Mouse (Mus musculus): ENCODE results near the gene Gm10382.
A peak's percentile ranks its signal among the peaks of the same experiment; 100 is the strongest.
"Not testable (repeated sequence)": the region's sequence is repeated elsewhere in the genome, so short reads cannot be mapped to it uniquely, and the experiment has no call there.

Gm10382 gene

DNA sequence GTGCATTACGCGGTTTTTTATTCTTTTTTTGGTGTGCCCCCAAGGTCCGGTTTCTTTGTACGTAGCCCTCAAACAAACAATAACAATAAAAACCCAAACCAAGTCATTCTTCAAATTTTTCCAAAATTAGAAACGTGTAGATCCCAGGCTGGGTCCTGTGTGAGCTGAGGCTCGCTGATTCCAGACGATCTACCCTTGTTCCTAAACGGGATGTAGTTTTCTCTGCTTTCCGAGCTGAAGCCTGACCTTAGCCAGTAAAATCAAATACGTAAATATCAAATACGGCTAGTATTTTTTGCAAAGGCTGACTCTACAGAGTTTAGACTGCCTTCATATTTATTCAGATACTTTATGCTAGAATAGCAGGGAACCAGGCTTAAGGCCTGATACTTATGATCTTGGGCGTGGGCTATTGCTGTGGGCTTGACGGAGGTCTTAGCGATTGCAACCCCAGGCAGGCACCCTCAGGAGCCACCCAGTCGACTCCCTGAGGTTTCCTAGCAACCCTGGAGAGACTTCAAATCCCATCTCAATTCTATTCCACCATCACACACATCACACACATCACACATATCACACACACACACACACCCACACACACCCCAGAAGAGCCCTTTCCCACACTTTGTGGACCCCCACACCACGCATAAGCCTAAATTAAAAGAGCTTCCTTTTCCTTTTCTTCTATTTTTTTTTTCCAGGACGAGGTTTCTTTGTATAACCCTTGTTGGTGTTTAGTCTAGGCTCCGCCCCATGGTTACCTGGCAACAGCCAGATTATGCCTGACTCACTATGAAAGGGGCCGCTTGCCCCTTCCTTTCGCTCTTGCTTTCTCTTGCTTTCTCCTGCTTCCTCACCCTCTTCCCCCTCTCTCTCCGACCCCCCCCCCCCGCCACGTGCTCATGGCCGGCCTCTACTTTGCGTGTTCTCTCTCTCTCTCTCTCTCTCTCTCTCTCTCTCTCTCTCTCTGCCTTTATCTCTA, 4.8 kb downstream of the Gm10382 start:
- peak; percentile 77 for DNase-seq (ENCODE audit: low spot score)

DNA sequence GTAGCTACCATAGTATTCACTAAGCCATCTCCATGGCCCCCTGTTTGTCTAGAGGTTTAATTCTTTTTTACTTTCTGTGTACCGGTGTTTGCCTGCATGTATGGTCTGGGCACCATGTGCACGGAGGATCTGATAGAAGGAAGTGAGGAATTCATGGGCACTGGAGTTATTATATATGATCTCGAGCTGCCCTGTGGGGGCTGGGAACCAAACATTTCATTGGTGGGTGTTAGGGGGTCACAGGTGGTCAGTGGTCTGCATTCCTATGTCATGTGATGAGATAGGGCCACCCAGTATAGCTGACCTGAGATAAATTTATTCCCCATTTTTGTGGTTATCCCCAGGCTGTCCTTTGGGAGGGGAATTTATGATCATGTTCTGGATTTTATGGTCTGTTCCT, 5.9 kb downstream of the Gm10382 start:
- DNase-seq (ENCODE audit: low spot score): no peak

- DNase-seq (ENCODE audit: low spot score): no peak
Measured at GRCm38 (mm10) chr5:125400903-125401302, 11.8 kb downstream of the Gm10382 start.

DNA sequence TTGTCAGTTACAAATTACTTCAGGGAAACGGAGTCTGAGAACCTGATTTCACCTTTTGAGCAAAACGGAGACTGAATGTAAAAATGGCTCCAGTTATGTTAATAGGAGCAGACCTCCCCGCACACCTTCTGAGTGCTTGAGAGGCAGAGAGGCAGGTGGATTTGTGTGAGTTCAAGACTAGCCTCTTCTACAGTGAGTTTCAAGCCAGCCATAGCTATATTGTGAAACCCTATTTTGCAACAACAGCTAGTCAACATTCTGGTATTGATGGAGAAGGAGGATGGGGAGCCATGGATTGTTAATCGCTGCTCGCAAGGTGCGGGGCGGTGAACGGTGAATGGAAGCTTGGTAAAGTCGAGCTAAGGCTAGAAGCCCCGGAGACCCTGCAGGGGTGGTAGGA, 13.4 kb downstream of the Gm10382 start:
- DNase-seq (ENCODE audit: low spot score): no peak

GRCm38 (mm10) chr5:125402991-125403390, 13.9 kb downstream of the Gm10382 start:
- DNase-seq (ENCODE audit: low spot score): no peak

GRCm38 (mm10) chr5:125403481-125404465, 14.7 kb downstream of the Gm10382 start:
- peak; percentile 59 for DNase-seq (ENCODE audit: low spot score)

- no peak for DNase-seq (ENCODE audit: low spot score)
Measured at GRCm38 (mm10) chr5:125404536-125404902, 15.4 kb downstream of the Gm10382 start.

GRCm38 (mm10) chr5:125404903-125405545, 15.9 kb downstream of the Gm10382 start:
- peak; percentile 38 for DNase-seq (ENCODE audit: low spot score)

- peak; percentile 86 for DNase-seq (ENCODE audit: low spot score)
Measured at GRCm38 (mm10) chr5:125405546-125406248, 16.6 kb downstream of the Gm10382 start.

DNA sequence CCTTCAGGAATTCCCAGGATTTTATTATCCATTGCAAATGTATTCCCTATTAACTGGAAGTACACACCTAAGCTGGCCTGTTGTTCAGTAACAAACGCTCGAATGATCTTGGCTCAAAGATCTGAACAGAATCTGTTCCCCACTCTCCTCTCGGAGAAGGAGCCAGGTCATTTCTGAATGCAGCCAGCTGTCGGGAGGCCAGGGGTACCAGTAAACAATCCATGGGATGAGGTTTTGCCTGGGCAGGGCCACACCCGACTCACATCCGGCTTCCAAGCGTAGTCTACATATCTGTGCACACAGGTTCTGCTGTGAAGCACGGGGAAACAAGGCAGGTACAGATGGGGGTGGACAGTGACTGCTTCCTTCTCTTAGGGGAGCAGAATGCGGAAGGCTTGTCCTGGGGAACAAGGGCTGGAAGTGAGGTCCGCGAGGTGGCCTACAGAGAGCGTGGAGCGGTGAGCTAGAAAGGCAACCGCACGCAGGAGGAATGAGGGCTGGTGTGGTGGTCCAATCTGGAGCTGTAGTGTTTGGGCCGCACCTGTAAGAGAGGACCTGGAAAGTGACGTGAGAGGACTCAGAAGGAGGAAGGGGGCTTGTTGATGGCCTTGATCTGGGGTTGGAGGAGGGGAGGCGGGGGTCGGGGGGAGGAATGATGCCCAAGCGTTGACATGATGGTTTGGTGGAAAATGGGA, 17.3 kb downstream of the Gm10382 start:
- DNase-seq (ENCODE audit: low spot score): peak; percentile 75

- no peak for DNase-seq (ENCODE audit: low spot score)
Measured at GRCm38 (mm10) chr5:125407020-125407830, 18.1 kb downstream of the Gm10382 start.

GRCm38 (mm10) chr5:125407910-125408575, 18.9 kb downstream of the Gm10382 start:
- no peak for DNase-seq (ENCODE audit: low spot score)

DNA sequence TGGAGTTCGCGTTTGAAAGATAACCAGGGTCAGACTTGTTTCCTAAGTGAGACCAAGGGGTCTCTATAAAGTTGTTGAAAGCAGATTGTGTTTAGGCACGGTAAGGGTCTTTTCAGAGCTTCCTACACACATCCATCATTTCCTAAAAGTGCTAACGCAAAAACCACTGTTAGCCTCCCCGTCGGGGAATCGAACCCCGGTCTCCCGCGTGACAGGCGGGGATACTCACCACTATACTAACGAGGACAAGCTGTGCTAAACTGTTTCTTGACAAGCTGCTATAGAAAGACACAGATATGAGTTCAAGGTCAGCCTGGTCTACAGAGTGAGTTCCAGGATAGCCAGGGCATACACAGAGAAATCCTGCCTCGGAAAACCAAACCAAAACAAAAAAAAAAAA, 19.7 kb downstream of the Gm10382 start:
- DNase-seq (ENCODE audit: low spot score): peak; percentile 79

DNA sequence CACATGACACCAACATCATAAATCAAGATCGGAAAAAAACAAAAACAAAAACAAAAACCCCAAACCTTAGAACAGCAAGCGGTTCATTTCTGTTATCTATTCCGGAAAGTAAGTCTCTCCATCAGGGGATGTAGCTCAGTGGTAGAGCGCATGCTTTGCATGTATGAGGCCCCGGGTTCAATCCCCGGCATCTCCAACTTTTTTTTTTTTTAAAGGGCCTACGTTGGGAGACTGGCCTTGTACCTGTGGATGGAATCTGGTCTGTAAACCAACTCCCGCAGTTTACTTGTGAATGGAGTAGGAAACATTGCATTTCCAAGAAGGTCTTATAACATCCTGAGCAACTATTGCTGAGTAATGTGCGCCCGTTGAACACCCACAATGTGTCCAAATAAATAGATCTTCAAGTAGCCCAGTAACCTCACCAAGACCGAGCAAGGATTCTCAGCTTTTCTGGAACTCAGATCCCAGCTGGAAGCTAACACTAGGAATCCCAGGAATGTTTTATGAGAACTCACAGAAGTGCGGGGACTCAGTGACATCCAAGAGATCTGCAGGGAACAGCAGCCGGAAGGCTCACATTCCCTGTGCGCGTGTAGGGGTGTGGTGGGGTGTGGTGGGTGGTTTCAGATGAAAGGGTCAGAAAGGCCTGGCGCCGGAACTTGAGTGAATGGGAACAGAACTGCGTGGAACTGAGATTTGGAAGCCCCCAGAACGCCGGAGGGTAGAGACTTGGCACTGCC, 20.4 kb downstream of the Gm10382 start:
- DNase-seq (ENCODE audit: low spot score): no peak

DNA sequence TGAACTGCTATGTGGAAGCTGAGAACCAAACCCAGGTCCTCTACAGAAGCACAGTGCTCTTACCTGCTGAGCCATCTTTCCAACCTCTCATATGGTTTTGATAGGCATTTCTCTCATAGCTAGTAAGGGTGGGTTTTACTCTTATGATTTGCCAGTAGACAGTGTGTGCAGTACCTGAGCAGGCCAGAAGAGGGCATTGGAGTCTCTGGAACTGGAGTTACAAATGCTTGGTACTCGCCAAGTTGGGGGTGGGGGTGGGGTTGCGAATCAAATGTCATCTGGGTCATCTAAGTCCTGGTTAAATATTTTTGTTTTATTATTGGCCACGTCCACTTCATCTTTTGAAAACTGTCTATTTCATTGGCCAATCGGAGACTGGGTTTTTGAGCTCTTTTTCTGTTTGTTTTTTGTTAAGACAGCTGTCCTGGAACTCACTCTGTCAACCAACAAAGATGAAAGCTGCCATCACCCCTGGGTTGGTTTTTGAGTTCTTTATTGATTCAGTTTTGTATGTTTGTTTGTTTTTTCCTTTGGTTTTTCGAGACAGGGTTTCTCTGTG, 22.9 kb downstream of the Gm10382 start:
- DNase-seq (ENCODE audit: low spot score): peak; percentile 73

DNA sequence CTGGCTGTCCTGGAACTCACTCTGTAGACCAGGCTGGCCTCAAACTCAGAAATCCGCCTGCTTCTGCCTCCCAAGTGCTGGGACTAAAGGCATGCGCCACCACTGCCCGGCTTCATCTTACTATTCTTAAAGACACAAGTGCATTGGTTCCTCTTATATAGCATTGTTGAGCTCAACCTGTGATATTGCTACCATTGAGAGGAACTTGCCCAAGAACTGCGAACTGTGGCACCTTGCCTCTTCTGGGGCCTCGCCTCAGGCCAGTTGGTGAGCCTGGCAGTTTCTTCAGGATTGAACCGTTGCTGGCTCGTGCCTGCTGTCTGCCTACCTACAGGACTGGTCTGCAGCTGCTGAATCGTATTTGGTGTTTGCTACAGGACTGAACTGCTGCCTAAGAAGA, 23.4 kb downstream of the Gm10382 start:
- not testable (repeated sequence) for DNase-seq (ENCODE audit: low spot score)

GRCm38 (mm10) chr5:125413763-125414162, 24.6 kb downstream of the Gm10382 start:
- DNase-seq (ENCODE audit: low spot score): no peak

DNA sequence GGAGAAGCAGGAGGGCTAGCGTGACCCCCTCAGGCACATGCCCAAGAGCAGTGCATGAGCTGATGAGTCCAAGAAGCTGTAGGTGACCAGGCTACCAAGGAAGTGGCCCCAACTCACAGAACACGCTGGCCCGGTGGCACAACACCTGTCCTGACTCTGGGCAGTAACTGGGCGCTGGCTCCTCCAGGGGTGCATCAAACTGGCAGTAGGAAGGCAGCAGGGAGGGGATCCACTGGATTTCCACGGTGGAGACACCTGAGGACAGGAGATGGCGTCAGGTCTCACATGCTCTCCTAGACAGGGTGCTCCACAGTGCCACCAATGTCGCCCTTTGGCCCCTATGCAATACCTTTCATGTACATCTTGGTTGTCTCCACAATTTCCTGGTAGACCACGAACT, 27.1 kb downstream of the Gm10382 start:
- no peak for DNase-seq (ENCODE audit: low spot score)

All from T-cell, adult 2 months (primary cell).